Mouse (Mus musculus): ENCODE data around the gene Hdac5.
"Not testable (repeated sequence)": the region's sequence is repeated elsewhere in the genome, so short reads cannot be mapped to it uniquely, and the experiment has no call there.

Hdac5 gene

GRCm38 (mm10) chr11:102185677-102186076, 44.3 kb downstream of the Hdac5 start:
- no peak for DNase-seq (ENCODE audit: low read depth, low spot score)

GRCm38 (mm10) chr11:102184646-102185495, 45.1 kb downstream of the Hdac5 start, which contains the start of gene Lsm12:
Lsm12 (minus strand) TSS chr11:102185296.
- DNase-seq (ENCODE audit: low read depth, low spot score), result peak; percentile 97

DNA sequence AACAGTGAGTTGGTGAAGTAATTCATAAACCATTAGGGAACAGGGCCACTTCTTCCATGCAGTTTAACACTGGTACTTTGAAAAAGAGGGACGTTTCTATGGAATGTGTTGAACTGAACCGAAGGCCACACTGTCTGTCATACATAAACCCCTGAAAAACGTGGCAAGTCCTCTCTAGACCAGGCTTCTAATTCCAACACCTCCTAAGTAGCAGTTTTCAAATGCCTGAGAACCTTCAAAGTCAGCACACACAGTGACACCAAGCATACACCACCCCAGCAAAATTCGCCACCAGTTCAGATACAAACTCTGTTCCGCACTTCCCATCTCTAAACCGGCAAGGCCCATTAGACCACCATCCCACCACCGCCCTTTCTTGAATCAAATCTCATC, 45.7 kb downstream of the Hdac5 start:
- DNase-seq (ENCODE audit: low read depth, low spot score), result no peak

- no peak for DNase-seq (ENCODE audit: low read depth, low spot score)
Measured at GRCm38 (mm10) chr11:102179836-102180235, 50.1 kb downstream of the Hdac5 start.

GRCm38 (mm10) chr11:102168689-102169088, 61.3 kb downstream of the Hdac5 start:
- no peak for DNase-seq (ENCODE audit: low read depth, low spot score)

DNA sequence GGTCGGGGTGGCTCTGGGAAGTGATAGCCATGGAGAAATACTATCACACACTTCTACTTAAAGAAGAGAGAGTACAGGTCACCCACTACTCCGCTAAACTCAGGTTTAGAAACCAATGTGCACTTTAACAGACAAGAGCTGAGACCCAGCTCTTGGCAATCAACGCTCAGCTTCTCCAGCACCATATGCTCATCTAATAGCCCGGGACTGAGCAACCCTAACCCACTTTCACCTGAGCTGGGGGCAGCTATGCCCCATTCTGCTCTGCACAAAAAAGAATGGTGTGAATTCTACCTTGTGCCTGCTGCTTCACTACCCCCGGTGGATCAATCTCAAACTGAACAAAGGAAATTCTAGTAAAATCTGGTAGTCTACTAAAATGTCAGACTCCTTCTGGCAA, 62.4 kb downstream of the Hdac5 start:
- peak; percentile 59 for DNase-seq (ENCODE audit: low read depth, low spot score)

GRCm38 (mm10) chr11:102165971-102166722, 63.8 kb downstream of the Hdac5 start:
- peak; percentile 88 for DNase-seq (ENCODE audit: low read depth, low spot score)

GRCm38 (mm10) chr11:102159781-102160180, 70.2 kb downstream of the Hdac5 start:
- DNase-seq (ENCODE audit: low read depth, low spot score), result peak; percentile 86

DNA sequence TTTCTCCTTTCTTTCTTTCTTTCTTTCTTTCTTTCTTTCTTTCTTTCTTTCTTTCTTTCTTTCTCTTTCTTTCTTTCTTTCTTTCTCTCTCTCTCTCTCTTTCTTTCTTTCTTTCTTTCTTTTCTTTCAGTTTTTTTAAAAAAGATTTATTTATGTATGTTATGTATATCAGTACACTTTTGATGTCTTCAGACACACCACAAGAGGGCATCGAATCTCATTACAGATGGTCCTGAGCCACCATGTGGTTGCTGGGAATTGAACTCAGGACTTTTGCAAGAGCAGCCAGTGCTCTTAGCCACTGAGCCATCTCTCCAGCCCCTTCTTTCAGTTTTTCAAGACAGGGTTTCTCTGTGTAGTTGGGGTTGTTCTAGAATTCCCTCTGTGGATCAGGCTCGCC, 71.9 kb downstream of the Hdac5 start:
- not testable (repeated sequence) for DNase-seq (ENCODE audit: low read depth, low spot score)

- no peak for DNase-seq (ENCODE audit: low read depth, low spot score)
Measured at GRCm38 (mm10) chr11:102156786-102157089, 73.2 kb downstream of the Hdac5 start.

DNA sequence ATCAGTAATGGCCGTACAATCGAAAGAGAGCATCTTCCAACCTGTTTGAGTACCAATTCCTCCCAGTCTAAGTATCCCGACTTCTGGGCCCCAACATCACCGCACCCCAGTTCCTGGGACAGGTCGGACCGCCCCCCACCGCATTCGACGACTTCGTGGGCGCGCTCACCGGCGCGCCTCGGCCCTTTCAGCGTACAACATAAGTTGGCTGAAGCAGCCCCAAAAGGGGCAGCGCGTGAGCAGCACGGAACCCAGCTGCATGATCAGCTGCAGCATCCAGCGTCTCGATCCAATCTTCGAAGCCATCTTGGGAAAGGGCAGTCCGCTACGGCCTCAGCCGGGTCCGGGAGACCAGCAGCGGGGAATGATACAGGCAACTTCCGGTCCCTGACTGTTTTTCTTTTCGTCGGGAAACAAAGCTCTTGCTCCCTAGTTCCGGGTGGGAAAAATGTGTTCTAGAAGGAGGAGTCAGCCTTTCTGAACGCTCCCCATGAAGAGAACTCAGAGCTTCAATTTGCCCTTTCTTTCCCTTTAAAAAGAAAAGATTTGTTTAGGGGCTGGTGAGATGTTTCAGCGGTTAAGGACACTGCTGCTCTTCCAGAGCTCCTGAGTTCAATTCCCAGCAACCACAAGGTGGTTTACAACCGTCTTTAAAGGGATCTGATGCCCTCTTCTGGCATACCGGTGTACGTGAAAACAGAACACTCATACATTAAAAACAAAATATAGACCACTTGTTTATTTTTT, 73.8 kb downstream of the Hdac5 start, which contains the start of gene Tmem101:
Gene Tmem101 (minus strand): TSS at position 366 of the 747 bp plus-strand sequence.
- peak; percentile 97 for DNase-seq (ENCODE audit: low read depth, low spot score)

- DNase-seq (ENCODE audit: low read depth, low spot score), result peak; percentile 8
Measured at GRCm38 (mm10) chr11:102147213-102147989, 82.6 kb downstream of the Hdac5 start.

DNA sequence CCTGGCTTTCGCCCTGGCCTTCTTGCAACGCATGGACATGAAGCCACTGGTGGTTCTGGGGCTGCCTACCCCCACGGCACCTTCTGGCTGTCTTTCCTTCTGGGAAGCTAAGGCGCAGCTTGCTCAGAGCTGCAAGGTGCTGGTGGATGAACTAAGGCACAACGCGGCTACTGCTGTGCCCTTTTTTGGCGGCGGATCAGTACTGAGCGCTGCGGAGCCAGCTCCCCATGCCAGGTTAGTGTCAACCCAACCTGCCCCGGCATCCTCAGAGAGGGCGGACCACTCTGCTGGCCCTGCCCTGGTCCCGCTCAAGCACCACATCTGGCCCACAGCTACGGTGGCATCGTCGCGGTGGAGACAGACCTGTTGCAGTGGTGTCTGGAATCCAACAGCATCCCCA, 83.4 kb downstream of the Hdac5 start:
- DNase-seq (ENCODE audit: low read depth, low spot score), result no peak

GRCm38 (mm10) chr11:102146005-102146404, 84.0 kb downstream of the Hdac5 start:
- no peak for DNase-seq (ENCODE audit: low read depth, low spot score)

DNA sequence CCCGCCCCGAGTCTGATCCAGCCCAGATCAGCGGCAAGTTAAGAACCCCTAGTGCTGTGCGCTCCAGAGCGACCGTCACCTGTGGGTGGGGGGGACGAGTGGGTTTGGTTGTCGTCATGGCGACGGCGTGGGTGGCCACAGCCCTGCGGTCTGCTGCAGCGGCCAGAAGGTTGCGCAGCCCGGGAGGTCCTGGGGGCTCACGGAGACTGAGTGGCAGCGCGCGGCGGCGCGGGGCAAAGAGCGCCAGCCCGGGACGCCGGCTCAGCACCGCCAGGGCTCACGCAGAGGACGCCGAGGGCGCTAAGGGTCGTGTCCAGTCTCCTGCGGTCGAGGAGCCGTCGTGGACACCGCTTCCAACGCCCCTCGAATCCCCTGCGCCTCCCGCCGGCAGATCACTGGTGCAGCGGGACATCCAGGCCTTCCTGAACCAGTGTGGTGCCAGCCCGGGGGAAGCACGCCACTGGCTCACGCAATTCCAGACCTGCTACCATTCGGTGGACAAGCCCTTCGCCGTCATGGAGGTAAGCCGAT, 84.4 kb downstream of the Hdac5 start, which contains the start of gene Nags:
Gene Nags (plus strand): TSS at position 43 of the 531 bp plus-strand sequence.
- peak; percentile 12 for DNase-seq (ENCODE audit: low read depth, low spot score)

DNA sequence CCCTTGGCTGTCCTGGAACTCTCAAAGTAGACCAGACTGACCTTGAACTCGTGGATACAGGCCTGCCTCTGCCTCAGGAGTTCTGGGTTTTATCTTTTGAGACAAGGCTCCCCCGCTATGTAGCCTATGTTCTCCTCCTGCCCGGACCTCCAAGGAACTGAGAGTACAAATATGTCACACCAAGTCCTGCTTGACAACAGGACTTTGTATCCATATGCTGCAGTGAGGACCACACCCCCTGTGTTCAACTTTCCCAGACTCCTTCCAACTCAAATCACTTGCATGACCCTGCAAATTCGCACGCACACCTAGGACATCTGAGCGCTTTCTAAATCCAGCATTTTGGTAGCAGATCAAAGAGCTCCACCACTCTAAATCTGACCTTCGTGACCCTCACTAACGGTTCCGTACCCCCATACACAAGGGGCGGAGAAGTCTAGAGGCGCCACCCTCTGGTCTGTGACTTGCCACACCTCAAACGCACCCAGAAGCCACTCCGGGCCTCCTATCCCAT, 85.0 kb downstream of the Hdac5 start:
- no peak for DNase-seq (ENCODE audit: low read depth, low spot score)
